Mouse (Mus musculus) T-cell, adult 2 months (primary cell): ENCODE results near the gene Vmn2r36.
"Not testable (repeated sequence)": the region's sequence is repeated elsewhere in the genome, so short reads cannot be mapped to it uniquely, and the experiment has no call there.

Experiments
- DNase-seq: peaks from one replicate; pipeline ENCODE4 v3.0.0; 2022; ENCODE audit warnings: low spot score

The Vmn2r36 gene

DNA sequence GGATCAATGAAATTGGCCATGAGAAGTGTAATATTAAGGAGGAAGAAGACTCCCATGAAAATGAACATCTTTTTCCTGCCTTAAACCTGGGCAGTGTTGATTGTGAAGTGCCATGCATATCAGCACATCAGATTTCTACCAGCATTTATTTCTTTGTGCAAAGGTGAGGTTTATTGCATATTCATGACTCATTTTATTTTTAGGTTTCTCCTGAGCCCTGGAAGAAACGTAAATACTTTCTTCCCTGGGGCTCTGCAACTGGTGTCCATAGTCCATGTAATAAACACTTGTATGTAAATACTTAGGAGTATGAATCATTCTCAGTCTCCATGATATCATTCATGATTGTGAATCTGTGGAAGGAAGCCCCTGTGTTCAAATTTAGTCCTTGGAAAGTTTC, at the start of gene Vmn2r36:
Vmn2r36 (minus strand) TSS at position 101 of the 400 bp plus-strand sequence.
- not testable (repeated sequence) for DNase-seq
